Mouse (Mus musculus) ovary, adult 18-20 months (tissue): Measurements from ENCODE around the gene 1700069L16Rik.

ENCODE experiments used
- DNase-seq: peaks from one replicate; pipeline ENCODE4 v3.0.0; 2022; ENCODE audit warnings: low spot score, mixed read lengths

The 1700069L16Rik gene

DNA sequence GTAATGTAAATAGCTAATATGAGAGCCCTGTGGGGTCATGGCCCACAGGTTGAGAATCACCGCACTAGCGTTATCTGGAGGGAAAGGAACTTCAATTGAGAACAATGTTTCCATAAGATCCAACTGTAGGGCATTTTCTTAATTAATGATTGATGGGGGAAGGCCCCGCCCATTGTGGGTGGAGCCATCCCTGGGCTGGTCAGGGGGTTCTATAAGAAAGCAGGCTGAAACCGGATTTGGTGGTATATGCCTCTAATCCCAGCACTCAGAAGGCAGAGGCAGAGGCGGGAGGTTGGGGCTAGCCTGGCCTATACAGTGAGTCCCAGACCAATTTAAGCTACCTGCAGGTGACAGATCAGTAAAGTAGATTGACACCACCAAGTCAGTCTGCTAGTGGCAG, 9.8 kb upstream of the 1700069L16Rik start:
- DNase-seq, result no peak

GRCm38 (mm10) chr5:113732182-113732581, 7.6 kb upstream of the 1700069L16Rik start:
- no peak for DNase-seq

- DNase-seq, result no peak
Observed at GRCm38 (mm10) chr5:113731174-113731573, 6.6 kb upstream of the 1700069L16Rik start.

DNA sequence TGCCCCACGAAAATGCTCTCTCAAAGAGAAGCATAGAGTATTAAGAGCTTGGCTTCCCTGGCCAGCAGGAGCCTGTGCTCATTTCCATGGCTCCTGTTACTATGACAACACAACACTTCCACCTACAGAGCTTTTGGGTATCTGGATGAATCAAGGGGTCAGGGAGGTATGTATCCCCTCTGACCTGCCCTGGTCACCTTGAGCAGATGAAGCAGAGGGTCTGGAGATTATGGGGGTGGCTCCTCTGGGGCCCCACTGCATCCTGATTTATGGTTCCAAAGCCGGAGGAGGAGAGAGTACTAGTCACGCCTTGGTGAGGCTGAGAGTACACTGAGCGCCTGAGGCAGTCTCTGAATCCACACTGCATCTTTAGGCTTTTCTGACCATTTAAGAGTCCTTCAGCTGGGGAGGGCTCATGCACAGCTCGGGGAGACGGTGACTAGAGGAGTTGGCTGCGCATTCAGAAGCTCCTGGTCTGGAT, 6.1 kb upstream of the 1700069L16Rik start:
- DNase-seq, result no peak

DNA sequence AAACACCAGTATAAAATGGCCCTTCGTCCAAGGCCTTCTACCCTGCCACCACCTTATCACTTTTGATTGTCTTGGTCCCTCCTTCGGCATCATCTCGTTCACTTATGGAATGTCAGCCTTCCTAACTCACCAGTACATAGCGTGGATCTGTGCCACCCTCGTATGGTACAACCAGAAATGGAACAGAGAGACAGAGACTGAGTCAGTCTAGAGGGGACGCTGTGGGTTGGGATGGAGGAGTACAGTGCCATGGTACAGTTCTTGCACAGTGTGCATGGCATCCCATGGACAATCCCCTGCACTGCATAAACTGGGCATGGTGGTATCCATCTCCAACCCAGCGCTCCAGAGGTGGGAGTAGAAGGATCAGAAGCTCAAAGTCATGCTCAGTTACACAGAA, 4.1 kb upstream of the 1700069L16Rik start:
- no peak for DNase-seq

- DNase-seq, result no peak
Observed at GRCm38 (mm10) chr5:113728011-113728410, 3.4 kb upstream of the 1700069L16Rik start.

GRCm38 (mm10) chr5:113727238-113727637, 2.7 kb upstream of the 1700069L16Rik start:
- DNase-seq, result no peak

DNA sequence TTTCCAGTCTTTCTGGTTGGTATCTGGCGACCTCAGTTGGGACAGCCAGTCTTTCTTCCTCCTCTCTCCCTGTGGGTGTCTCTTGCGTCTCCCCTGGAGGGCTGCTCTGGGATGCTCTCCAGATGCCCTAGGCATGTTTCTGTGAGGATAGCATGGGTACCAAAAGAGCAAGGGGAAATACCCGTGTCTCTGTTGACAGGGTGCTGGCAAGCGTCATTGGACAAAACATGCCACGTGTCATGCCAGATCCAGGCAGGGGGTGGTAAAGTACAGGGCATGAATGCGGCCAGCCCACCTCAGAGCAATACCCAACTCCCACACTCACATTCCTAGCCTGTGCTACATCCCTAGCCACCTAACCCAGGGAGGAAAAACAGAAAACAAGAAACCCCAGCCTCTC, 2.0 kb upstream of the 1700069L16Rik start:
- no peak for DNase-seq

DNA sequence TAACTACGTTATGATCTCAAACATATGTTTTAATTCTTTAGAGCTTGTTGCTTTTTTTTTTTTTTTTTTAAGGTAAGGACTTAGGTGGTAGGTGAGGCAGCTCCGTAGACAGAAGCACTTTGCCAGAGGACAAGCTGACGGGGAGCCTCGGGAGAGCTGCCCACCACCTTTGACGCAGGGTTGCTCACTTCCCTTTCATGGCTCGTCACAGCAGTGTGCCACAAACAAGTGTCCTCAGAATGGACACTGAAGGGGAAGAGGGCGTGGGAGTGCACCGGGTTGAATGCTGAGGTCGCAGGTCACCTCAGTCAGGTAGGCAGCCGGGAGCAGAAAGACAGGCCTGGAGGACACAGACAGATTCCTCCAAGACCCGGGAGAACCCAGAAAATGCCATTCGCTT, 845 bp upstream of the 1700069L16Rik start:
- DNase-seq, result no peak

- DNase-seq, result no peak
Observed at GRCm38 (mm10) chr5:113723567-113724237, 870 bp downstream of the 1700069L16Rik start.

DNA sequence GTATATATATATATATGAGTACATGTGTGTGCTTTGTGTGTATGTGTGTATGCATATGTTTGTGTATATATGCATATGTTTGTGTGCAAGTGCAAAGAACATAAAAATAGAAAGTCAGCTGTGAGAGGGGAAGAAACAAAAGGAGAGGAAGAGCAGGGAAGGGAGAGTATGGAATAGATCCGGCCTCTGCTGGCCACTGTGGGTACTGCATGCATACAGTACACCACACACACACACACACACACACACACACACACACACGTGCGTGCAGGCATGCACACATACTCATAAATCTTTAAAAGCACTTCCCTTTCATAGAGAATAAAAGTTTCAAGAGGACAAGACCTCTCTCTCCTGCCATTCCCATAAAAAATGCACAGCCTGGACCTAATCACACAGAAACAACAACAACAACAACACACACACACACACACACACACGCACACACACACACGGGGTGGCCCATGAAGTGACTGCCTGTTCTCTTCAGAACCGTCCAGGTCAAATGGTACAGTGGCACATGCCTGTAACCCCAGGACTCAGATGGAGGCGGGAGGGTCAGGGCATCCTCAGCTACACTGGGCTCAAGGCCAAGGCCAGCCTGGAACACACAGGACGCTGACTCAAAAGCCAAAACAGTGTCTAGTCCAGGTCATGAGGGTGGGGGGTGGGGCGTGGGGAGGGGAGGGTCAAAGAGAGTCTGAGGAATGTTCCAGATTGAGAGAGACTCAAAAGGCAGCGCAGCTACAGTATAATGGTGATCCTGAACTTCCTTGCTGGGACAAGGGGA, 2.2 kb downstream of the 1700069L16Rik start:
- DNase-seq, result no peak

- no peak for DNase-seq
Observed at GRCm38 (mm10) chr5:113719221-113719661, 5.3 kb downstream of the 1700069L16Rik start.

- no peak for DNase-seq
Observed at GRCm38 (mm10) chr5:113716581-113717388, 7.8 kb downstream of the 1700069L16Rik start.

- DNase-seq, result no peak
Observed at GRCm38 (mm10) chr5:113712861-113713260, 11.7 kb downstream of the 1700069L16Rik start.

DNA sequence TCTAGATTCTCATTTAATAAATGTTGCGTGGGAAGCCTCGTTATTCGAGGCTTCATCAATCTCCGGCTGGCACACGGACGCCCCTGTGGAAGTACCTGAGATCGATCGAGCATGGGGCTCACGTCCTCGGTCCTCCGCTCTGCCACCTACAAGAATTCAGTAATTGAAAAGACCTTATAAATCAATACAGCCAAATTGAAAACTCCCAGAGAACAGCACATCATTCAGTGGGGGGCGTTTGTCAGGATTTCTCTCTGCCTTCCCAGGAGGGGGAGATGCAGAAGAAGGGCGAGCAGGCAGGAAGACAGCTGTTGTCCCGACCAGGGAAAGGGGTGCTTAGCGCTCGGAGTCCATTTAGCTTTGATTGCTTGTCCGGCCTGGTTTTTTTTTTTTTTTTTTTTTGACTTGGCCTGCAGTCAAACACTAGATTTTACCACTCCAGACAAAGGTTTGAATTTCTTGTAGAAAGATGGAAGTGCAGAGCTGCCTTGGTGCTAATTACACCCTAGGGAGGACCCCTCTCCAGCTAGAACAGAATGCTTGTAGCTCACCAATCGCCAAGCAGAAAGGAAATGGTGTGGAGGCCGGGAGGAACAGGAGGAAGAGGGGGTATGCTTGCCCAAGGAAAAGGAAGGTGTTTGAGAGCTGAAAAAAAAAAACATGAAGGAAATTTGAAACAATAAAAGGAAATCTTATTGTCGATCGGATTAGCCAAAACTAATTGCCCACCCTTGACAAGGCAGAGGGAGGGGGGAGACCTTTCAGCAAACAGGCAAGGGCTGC, 20.6 kb downstream of the 1700069L16Rik start:
- no peak for DNase-seq

GRCm38 (mm10) chr5:113700388-113701023, 24.1 kb downstream of the 1700069L16Rik start:
- no peak for DNase-seq

GRCm38 (mm10) chr5:113694415-113694814, 30.2 kb downstream of the 1700069L16Rik start:
- DNase-seq, result no peak

DNA sequence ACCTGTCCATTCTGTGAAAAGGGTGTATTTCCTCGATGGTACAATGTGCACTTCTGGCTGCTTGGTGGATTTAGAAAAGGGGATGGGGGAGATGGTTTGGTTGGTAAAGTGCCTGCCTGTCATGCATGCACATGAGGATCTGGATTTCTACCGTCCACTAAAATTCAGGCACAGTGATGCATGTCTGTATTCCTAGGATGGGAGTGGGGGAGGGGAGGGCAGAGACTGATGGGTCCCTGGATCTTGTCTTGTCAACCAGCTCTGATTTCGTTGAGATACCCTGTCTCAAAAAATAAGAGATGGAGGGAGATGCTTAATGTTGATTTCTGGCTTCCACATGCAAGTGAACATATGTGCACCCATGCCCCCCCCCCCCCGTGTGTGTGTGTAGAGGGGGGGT, 30.6 kb downstream of the 1700069L16Rik start:
- no peak for DNase-seq

GRCm38 (mm10) chr5:113693196-113693755, 31.3 kb downstream of the 1700069L16Rik start:
- no peak for DNase-seq

DNA sequence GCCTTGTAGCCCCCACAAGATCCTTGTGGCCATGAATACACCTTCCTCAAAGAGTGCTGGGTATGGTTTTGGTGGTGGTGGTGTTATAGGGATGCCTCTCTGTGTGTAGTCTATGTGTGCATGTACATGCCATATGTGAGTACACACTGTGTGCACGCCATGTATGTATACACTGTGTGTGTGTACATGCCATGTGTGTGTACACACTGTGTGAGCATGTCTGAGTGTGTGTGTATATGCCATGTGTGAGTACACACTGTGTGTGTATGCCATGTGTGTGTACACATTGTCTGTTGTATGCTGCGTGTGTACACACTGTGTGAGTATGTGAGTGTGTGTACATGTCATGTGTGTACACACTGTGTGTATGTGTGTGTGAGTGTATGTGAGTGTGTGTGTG, 33.7 kb downstream of the 1700069L16Rik start:
- DNase-seq, result no peak

GRCm38 (mm10) chr5:113690069-113690548, 34.5 kb downstream of the 1700069L16Rik start:
- DNase-seq, result no peak
